Mouse (Mus musculus) forebrain, embryonic 15.5 days (tissue): ENCODE data around the gene Prelid1. TPM values are rescaled to one million over a fixed set of nuclear protein-coding genes. Genes with fewer than 3 reads are reported as not detected.
A peak's percentile ranks its signal among the peaks of the same experiment; 100 is the strongest.

ENCODE experiments used
- ATAC-seq: fragments of 200-750 bp; cut with Nextera tagmentation; replicated peaks from 2 replicates; pipeline ENCODE4 v1.8.0; 2017; ENCODE audit warnings: mild to moderate bottlenecking, moderate TSS enrichment, moderate library complexity
- H3K27ac ChIP-seq: fragments of 300-500 bp; sonication (generic); replicated peaks from 2 replicates; pipeline ENCODE4 v1.5.1; 2015; ENCODE audit warnings: mild to moderate bottlenecking, inconsistent platforms
- H3K27me3 ChIP-seq: fragments of 300-500 bp; sonication (generic); 2 replicates; pipeline ENCODE4 v1.6.1; 2015; ENCODE audit warnings: inconsistent platforms
- H3K36me3 ChIP-seq: fragments of 300-500 bp; sonication (generic); 2 replicates; pipeline ENCODE4 v1.6.1; 2015; ENCODE audit warnings: mild to moderate bottlenecking, inconsistent platforms
- H3K4me1 ChIP-seq: fragments of 300-500 bp; sonication (generic); 2 replicates; pipeline ENCODE4 v1.6.1; 2015; ENCODE audit warnings: inconsistent platforms
- H3K4me2 ChIP-seq: fragments of 300-500 bp; sonication (generic); replicated peaks from 2 replicates; pipeline ENCODE4 v1.6.1; 2015; ENCODE audit warnings: mild to moderate bottlenecking, inconsistent platforms
- H3K4me3 ChIP-seq: fragments of 300-500 bp; sonication (generic); 2 replicates; pipeline ENCODE4 v1.5.1; 2015; ENCODE audit warnings: mild to moderate bottlenecking, inconsistent platforms
- H3K9ac ChIP-seq: fragments of 300-500 bp; sonication (generic); replicated peaks from 2 replicates; pipeline ENCODE4 v1.6.1; 2015; ENCODE audit warnings: mild to moderate bottlenecking, inconsistent platforms
- H3K9me3 ChIP-seq: fragments of 300-500 bp; sonication (generic); 2 replicates; pipeline ENCODE4 v1.6.1; 2016; ENCODE audit warnings: inconsistent platforms
- WGBS: fragments of 180-500 bp; shearing (Covaris S2); methylation state at CpG from one replicate; pipeline ENCODE4 v1.1.7; 2015; ENCODE audit warnings: mixed read lengths; 5-methylcytosine and 5-hydroxymethylcytosine counted together
- polyA plus RNA-seq: library from polyadenylated mRNA; unstranded; fragments of >200 nt; fragmentation: Nextera tagmentation; extraction: Ambion mirVana; gene quantifications from 2 replicates; pipeline ENCODE4 v1.2.1, GENCODE M21; 2015

The Prelid1 gene
- polyA plus RNA-seq, 1 experiment from 2014 or later, result 303 TPM

DNA sequence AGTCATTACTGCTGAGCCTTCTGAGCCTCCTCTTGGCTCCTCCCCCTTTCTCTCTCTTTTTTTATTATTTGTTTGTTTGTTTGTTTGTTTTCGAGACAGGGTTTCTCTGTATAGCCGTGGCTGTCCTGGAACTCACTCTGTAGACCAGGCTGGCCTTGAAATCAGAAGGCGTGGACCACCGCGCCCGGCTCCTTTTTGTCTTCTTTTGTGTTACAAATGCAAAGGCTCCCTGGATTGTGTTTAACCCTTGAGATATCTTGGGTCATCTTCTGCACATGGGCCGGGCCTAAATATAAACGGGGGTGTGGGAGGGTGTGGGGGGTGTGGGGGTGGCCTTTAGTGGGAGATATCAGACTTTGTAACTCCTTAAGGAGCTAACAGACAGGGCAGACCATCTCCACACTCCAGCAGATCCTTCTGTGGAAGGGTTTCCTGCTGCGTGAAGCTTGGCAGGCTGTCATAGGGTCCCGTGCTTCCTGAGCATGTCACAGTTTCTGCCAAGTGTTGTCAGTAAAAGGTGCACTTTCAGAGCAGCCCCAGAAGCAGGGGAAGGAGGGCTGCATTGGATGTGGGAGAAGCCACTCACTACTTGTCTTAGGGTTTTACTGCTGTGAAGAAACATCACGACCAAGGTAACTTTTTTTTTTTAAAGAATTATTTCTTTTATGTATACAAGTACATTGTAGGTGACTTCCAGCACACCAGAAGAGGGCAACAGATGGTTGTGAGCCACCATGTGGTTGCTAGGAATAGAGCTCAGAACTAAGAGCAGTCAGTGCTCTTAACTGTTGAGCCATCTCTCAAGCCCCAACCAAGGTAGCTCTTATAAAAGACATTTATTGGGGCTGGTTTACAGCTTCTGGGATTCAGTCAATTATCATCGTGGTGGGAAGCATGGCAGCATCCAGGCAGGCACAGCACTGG lies 18.1 kb downstream of the Prelid1 start:
- ATAC-seq, result no peak
- WGBS, result 60% methylated on average over 12 of the region's 12 CpGs

GRCm38 (mm10) chr13:55339259-55339658 lies 19.0 kb downstream of the Prelid1 start:
- no peaks in the 10 kb centered on the region for H3K27me3 ChIP-seq
- 31% methylated on average over 2 of the region's 2 CpGs for WGBS
- no peak overlapping the region for H3K9ac ChIP-seq
- no peaks in the 10 kb centered on the region for H3K4me1 ChIP-seq
- peaks cover 6% of the 10 kb centered on the region for H3K36me3 ChIP-seq
- ATAC-seq, result no peak
- H3K4me2 ChIP-seq, result no peak overlapping the region
- no peak overlapping the region for H3K27ac ChIP-seq
- no peak overlapping the region for H3K4me3 ChIP-seq
- no peaks in the 10 kb centered on the region for H3K9me3 ChIP-seq

More for the DNA sequence above, 18.1 kb downstream of the Prelid1 start:
- H3K4me2 ChIP-seq, result no peak overlapping the region
- H3K36me3 ChIP-seq, result no peaks in the 10 kb centered on the region
- no peaks in the 10 kb centered on the region for H3K9me3 ChIP-seq
- no peak overlapping the region for H3K4me3 ChIP-seq
- H3K27ac ChIP-seq, result no peak overlapping the region
- H3K9ac ChIP-seq, result no peak overlapping the region
- H3K27me3 ChIP-seq, result no peaks in the 10 kb centered on the region
- no peaks in the 10 kb centered on the region for H3K4me1 ChIP-seq

DNA sequence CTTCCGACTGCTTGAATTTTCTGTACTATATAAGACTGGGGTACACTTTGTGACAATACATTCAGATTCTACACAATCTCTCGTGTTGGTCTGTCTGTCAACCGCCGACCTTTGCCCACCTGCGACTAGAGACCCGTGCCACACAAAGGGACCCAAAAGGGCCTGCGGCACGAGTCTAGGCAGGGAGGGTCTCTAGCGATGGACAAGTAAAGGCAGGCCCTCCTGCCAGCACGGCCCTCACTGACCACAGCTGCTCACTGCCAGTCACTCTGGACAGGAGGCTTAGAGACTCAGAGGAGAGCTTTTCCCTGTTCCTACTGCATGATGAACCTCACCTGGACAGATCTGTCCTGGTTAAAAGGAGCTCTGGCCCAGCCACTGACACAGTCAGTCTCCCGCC lies 22.2 kb downstream of the Prelid1 start:
- no peak overlapping the region for H3K9ac ChIP-seq
- no peak overlapping the region for H3K27ac ChIP-seq
- H3K36me3 ChIP-seq, result peaks cover 38% of the 10 kb centered on the region
- no peaks in the 10 kb centered on the region for H3K9me3 ChIP-seq
- no peaks in the 10 kb centered on the region for H3K27me3 ChIP-seq
- no peak for ATAC-seq
- no peak overlapping the region for H3K4me3 ChIP-seq
- no peak overlapping the region for H3K4me2 ChIP-seq
- H3K4me1 ChIP-seq, result no peaks in the 10 kb centered on the region
- 48% methylated on average over 11 of the region's 11 CpGs for WGBS

DNA sequence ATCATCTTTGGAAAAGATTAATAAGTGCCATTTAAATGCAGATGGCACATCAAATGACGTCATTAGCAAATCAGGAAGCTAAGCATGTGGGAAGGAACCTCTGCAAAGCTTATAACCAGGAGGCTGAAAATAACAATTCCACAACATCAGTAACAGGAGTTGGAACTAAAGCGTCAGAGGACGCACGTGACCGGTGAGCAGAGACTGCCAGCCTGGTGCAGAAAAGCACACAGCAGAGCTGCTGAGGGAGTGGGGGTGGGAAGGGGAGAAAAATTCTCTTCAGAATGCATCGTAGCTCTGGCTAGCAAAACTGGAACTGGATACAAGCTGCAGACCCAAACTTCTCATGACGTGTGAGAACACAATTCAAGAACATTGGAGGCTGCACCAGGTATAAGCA lies 24.0 kb downstream of the Prelid1 start:
- WGBS, result 90% methylated on average over 7 of the region's 7 CpGs
- no peak for ATAC-seq
- H3K9ac ChIP-seq, result no peak overlapping the region
- peaks cover 55% of the 10 kb centered on the region for H3K36me3 ChIP-seq
- H3K4me3 ChIP-seq, result no peak overlapping the region
- H3K4me2 ChIP-seq, result no peak overlapping the region
- H3K4me1 ChIP-seq, result no peaks in the 10 kb centered on the region
- no peaks in the 10 kb centered on the region for H3K27me3 ChIP-seq
- H3K27ac ChIP-seq, result no peak overlapping the region
- H3K9me3 ChIP-seq, result no peaks in the 10 kb centered on the region

GRCm38 (mm10) chr13:55346745-55347144 lies 26.4 kb downstream of the Prelid1 start:
- Histone ChIP-seq H3K36me3 (peaks cover 73% of the 10 kb centered on the region), H3K27me3 (no peaks in the 10 kb centered on the region), H3K4me1 (no peaks in the 10 kb centered on the region), H3K27ac (no peak overlapping the region), H3K4me3 (no peak overlapping the region), H3K9ac (no peak overlapping the region), H3K4me2 (no peak overlapping the region), H3K9me3 (no peaks in the 10 kb centered on the region)
- ATAC-seq, result no peak
- WGBS, result 89% methylated on average over 11 of the region's 11 CpGs

DNA sequence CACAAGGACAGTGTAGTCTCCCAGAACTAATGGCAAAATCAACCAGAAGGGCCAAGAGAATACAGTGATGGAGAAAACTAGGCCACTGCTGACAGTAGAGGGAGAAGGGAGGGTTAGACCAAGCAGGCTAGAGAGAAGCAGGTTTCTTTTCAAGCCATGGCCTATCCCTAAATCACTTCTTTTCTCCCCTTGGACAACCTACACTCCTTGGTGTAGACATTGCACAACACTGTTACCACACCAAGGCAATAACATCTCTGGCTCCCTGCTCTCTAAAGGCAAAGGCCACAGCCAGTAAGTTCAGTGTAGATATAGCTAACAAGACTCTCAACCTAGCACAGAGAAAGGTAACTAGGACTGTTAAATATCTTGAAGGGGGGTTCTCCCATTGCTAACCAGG lies 40.8 kb downstream of the Prelid1 start:
- peaks cover 31% of the 10 kb centered on the region for H3K4me1 ChIP-seq
- no peak for ATAC-seq
- peak overlapping the region; percentile 67 for H3K4me3 ChIP-seq
- peaks cover 20% of the 10 kb centered on the region for H3K36me3 ChIP-seq
- H3K4me2 ChIP-seq, result peak overlapping the region; percentile 78
- peaks cover 3% of the 10 kb centered on the region; the same call in 1 of the 2 replicates for H3K27me3 ChIP-seq
- H3K27ac ChIP-seq, result no peak overlapping the region
- no peaks in the 10 kb centered on the region for H3K9me3 ChIP-seq
- H3K9ac ChIP-seq, result no peak overlapping the region; the same call in 1 of the 2 replicates

GRCm38 (mm10) chr13:55361974-55362452 lies 41.7 kb downstream of the Prelid1 start:
- peak overlapping the region; percentile 67 for H3K4me3 ChIP-seq
- H3K4me1 ChIP-seq, result peaks cover 31% of the 10 kb centered on the region
- H3K4me2 ChIP-seq, result peak overlapping the region; percentile 78
- H3K9ac ChIP-seq, result peak overlapping the region; percentile 76
- WGBS, result under 1% methylated on average over 32 of the region's 32 CpGs
- H3K27me3 ChIP-seq, result peaks cover 5% of the 10 kb centered on the region; the same call in 1 of the 2 replicates
- H3K9me3 ChIP-seq, result no peaks in the 10 kb centered on the region
- ATAC-seq, result peak; percentile 55
- peaks cover 19% of the 10 kb centered on the region for H3K36me3 ChIP-seq
- H3K27ac ChIP-seq, result peak overlapping the region; percentile 80

- peak; percentile 99 for ATAC-seq
- Histone ChIP-seq H3K27ac (peak within 1 kb of the TSS; percentile 80), H3K9me3 (no peaks in the 10 kb centered on the region), H3K4me1 (peaks cover 31% of the 10 kb centered on the region), H3K4me3 (peak within 1 kb of the TSS; percentile 67), H3K4me2 (peak within 1 kb of the TSS; percentile 78), H3K36me3 (peaks cover 17% of the 10 kb centered on the region), H3K27me3 (peaks cover 10% of the 10 kb centered on the region; the same call in 1 of the 2 replicates), H3K9ac (peak within 1 kb of the TSS; percentile 76)
- under 1% methylated on average over 35 of the region's 35 CpGs for WGBS
Observed at GRCm38 (mm10) chr13:55362453-55363060, 42.3 kb downstream of the Prelid1 start, which contains the start of gene Lman2. Lman2 (minus strand) TSS chr13:55362783.

DNA sequence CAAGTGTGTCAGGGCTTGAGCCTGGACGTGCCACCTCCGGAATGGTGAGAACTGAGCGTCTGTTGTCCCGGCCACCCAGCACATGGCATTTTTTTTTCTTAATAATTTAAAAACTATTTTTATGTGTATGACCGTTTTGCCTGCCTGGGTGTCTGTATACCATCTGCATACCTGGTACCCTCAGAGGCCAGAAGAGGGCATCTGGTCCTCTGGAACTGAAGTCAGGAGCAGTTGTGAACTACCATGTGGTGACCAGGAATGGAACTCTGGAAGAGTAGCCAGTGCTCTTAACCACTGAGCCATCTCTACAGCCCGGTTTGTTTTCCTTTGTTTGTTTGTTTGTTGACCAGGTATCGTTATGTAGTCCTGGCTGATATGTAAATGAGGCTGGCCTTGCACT lies 48.1 kb downstream of the Prelid1 start:
- Histone ChIP-seq H3K27ac (no peak overlapping the region), H3K9ac (no peak overlapping the region), H3K4me3 (no peak overlapping the region), H3K9me3 (no peaks in the 10 kb centered on the region), H3K4me2 (no peak overlapping the region), H3K36me3 (no peaks in the 10 kb centered on the region), H3K4me1 (no peaks in the 10 kb centered on the region), H3K27me3 (peaks cover 10% of the 10 kb centered on the region; the same call in 1 of the 2 replicates)
- no peak for ATAC-seq
- 82% methylated on average over 7 of the region's 7 CpGs for WGBS

- Histone ChIP-seq H3K36me3 (no peaks in the 10 kb centered on the region), H3K27ac (no peak within 1 kb of the TSS), H3K27me3 (peaks cover 14% of the 10 kb centered on the region; the same call in 1 of the 2 replicates), H3K4me3 (no peak within 1 kb of the TSS), H3K4me1 (no peaks in the 10 kb centered on the region), H3K4me2 (no peak within 1 kb of the TSS), H3K9me3 (no peaks in the 10 kb centered on the region), H3K9ac (no peak within 1 kb of the TSS)
- WGBS, result 62% methylated on average over 13 of the region's 13 CpGs
- no peak for ATAC-seq
Observed at GRCm38 (mm10) chr13:55369531-55370114, 49.3 kb downstream of the Prelid1 start, which contains the start of gene Rgs14. Rgs14 (plus strand) TSS chr13:55369732.

GRCm38 (mm10) chr13:55370234-55370633 lies 49.9 kb downstream of the Prelid1 start:
- peaks cover 13% of the 10 kb centered on the region; the same call in 1 of the 2 replicates for H3K27me3 ChIP-seq
- H3K9ac ChIP-seq, result no peak overlapping the region
- no peak overlapping the region for H3K4me3 ChIP-seq
- H3K27ac ChIP-seq, result no peak overlapping the region
- no peaks in the 10 kb centered on the region for H3K9me3 ChIP-seq
- H3K4me2 ChIP-seq, result no peak overlapping the region
- H3K4me1 ChIP-seq, result no peaks in the 10 kb centered on the region
- 68% methylated on average over 3 of the region's 3 CpGs for WGBS
- ATAC-seq, result no peak
- no peaks in the 10 kb centered on the region for H3K36me3 ChIP-seq
